Mouse (Mus musculus) cerebellum, adult 9-10 months (tissue): Measurements from ENCODE around the gene Cplx1.

Experiments
- DNase-seq: peaks from one replicate; pipeline ENCODE4 v3.0.0; 2022

Gene Cplx1

GRCm38 (mm10) chr5:108549489-108550206, at the start of gene Cplx1:
Cplx1 (minus strand) TSS chr5:108550024.
- peak; percentile 84 for DNase-seq

- peak; percentile 85 for DNase-seq
These were observed 31.6 kb upstream of the Cplx1 start for GRCm38 (mm10) chr5:108581361-108581891.

- no peak for DNase-seq
These were observed 23.2 kb upstream of the Cplx1 start for GRCm38 (mm10) chr5:108573054-108573453.

- DNase-seq, result no peak
These were observed 21.2 kb upstream of the Cplx1 start for GRCm38 (mm10) chr5:108570991-108571390.

GRCm38 (mm10) chr5:108567104-108567503, 17.3 kb upstream of the Cplx1 start:
- no peak for DNase-seq

GRCm38 (mm10) chr5:108566523-108566922, 16.7 kb upstream of the Cplx1 start:
- no peak for DNase-seq

- no peak for DNase-seq
These were observed 15.6 kb upstream of the Cplx1 start for GRCm38 (mm10) chr5:108565381-108565780.

- DNase-seq, result no peak
These were observed 14.5 kb upstream of the Cplx1 start for GRCm38 (mm10) chr5:108564346-108564745.

- DNase-seq, result no peak
These were observed 12.7 kb upstream of the Cplx1 start for GRCm38 (mm10) chr5:108562483-108562882.

- no peak for DNase-seq
These were observed 7.2 kb upstream of the Cplx1 start for GRCm38 (mm10) chr5:108556986-108557385.

- DNase-seq, result no peak
These were observed 4.2 kb upstream of the Cplx1 start for GRCm38 (mm10) chr5:108554041-108554440.

- DNase-seq, result no peak
These were observed 377 bp upstream of the Cplx1 start for GRCm38 (mm10) chr5:108550207-108550594.

- DNase-seq, result peak; percentile 54
These were observed 711 bp downstream of the Cplx1 start for GRCm38 (mm10) chr5:108549137-108549488.

GRCm38 (mm10) chr5:108547636-108548035, 2.2 kb downstream of the Cplx1 start:
- peak; percentile 58 for DNase-seq

- peak; percentile 53 for DNase-seq
These were observed 6.1 kb downstream of the Cplx1 start for GRCm38 (mm10) chr5:108543516-108544291.

- no peak for DNase-seq
These were observed 15.6 kb downstream of the Cplx1 start for GRCm38 (mm10) chr5:108534188-108534587.

GRCm38 (mm10) chr5:108522597-108522996, 27.2 kb downstream of the Cplx1 start:
- no peak for DNase-seq

- no peak for DNase-seq
These were observed 27.9 kb downstream of the Cplx1 start for GRCm38 (mm10) chr5:108521896-108522295.

GRCm38 (mm10) chr5:108521016-108521415, 28.8 kb downstream of the Cplx1 start:
- DNase-seq, result peak; percentile 30

GRCm38 (mm10) chr5:108520153-108520552, 29.7 kb downstream of the Cplx1 start:
- DNase-seq, result no peak

- peak; percentile 17 for DNase-seq
These were observed 30.9 kb downstream of the Cplx1 start for GRCm38 (mm10) chr5:108518951-108519350.

GRCm38 (mm10) chr5:108518106-108518885, 31.5 kb downstream of the Cplx1 start:
- DNase-seq, result peak; percentile 82

- DNase-seq, result peak; percentile 42
These were observed 33.2 kb downstream of the Cplx1 start for GRCm38 (mm10) chr5:108516655-108517054.
